Mouse (Mus musculus) megakaryocyte-erythroid progenitor cell, adult 5 weeks (primary cell): ENCODE results near the gene F2. TPM values are rescaled to one million over a fixed set of nuclear protein-coding genes. Genes with fewer than 3 reads are reported as not detected.

Source experiments
- polyA plus RNA-seq: library from polyadenylated mRNA; stranded (reverse); fragments of >175 nt; gene quantifications from 2 replicates; pipeline ENCODE4 v1.2.3, GENCODE M21; 2012

F2 gene
- polyA plus RNA-seq, result 0.02 and 0.10 TPM in 2 replicates

GRCm38 (mm10) chr2:91636229-91636628 lies at the start of gene F2:
F2 (minus strand) TSS chr2:91636414.

DNA sequence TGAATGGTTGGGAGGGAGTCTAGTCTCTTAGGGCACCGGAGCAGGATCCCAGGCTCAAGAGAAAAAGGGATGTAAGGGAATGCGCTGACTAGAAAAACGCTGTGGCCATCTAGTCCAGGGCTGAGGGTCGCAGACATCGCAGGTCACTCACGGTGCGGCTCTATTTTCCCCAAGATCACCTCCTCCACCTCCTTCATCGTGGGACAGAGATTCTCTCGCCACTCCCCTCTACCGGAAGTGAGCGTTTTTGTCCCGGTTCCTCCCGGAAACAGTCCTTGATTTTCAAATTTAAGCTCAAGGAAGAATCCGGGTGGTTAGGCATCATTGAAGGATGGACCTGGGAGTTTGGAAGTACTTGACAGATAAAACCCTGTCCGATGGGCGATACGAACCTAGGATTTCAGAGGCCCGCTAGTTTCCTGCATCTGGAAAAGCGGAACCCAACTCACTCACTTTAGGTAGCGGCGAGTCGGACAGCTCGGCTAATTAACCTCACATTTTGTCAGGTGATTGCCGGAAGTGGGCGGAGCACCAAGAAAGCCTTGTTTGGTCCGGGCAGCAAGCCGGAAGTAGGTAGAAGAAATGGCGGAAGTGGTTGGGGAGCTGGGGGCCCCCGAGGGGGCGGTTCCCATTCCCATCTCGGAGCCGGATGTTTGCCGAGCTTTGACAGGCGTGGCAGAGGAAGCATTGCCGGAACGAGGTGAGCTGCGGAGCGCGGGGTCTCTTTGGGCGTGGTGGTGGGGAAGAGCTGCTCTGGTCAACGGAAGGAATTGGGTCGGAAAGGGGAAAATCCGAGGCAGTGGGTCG lies 13.5 kb upstream of the F2 start, which contains the start of the genes Zfp408 and Arhgap1:
Zfp408 (minus strand) TSS at position 239 of the 807 bp plus-strand sequence.
Arhgap1 (plus strand) TSS at position 308 of the 807 bp plus-strand sequence.

Other genes with a start within 250 kb of the F2 start
- gene 1110051M20Rik, start 191.7 kb downstream of the F2 start, polyA plus RNA-seq, result 7.0 and 8.9 TPM in 2 replicates
- 2.2 and 2.5 TPM in 2 replicates for gene Lrp4, start 178.9 kb downstream of the F2 start, polyA plus RNA-seq
- 2.5 and 3.0 TPM in 2 replicates for gene Ckap5, start 109.7 kb downstream of the F2 start, polyA plus RNA-seq
- gene Zfp408, start 13.4 kb upstream of the F2 start, polyA plus RNA-seq, result 19.7 and 25.3 TPM in 2 replicates
- 31.6 and 34.3 TPM in 2 replicates for gene Arhgap1, start 13.4 kb upstream of the F2 start, polyA plus RNA-seq
- 26.2 and 29.4 TPM in 2 replicates for gene Atg13, start 74.2 kb upstream of the F2 start, polyA plus RNA-seq
- gene Harbi1, start 74.4 kb upstream of the F2 start, polyA plus RNA-seq, result 0.59 and 0.83 TPM in 2 replicates
- gene Ambra1, start 93.7 kb upstream of the F2 start, polyA plus RNA-seq, result 23.8 and 24.7 TPM in 2 replicates